Mouse (Mus musculus) gastrocnemius, adult 2 months (tissue): ENCODE results near the gene Olfr332. TPM values are rescaled to one million over a fixed set of nuclear protein-coding genes. Genes with fewer than 3 reads are reported as not detected.
A peak's percentile ranks its signal among the peaks of the same experiment; 100 is the strongest.
"Not testable (repeated sequence)": the region's sequence is repeated elsewhere in the genome, so short reads cannot be mapped to it uniquely, and the experiment has no call there.

Source experiments
- DNase-seq: peaks from one replicate; pipeline ENCODE4 v3.0.0; 2022
- H3K27ac ChIP-seq: fragments of 200-600 bp; 2 replicates; pipeline ENCODE4 v1.8.1; 2022; ENCODE audit warnings: mild to moderate bottlenecking
- H3K4me3 ChIP-seq: fragments of 200-600 bp; 2 replicates; pipeline ENCODE4 v1.8.1; 2022; ENCODE audit warnings: mild to moderate bottlenecking, moderate library complexity
- CTCF ChIP-seq: fragments of 200-600 bp; IDR thresholded peaks from 2 replicates; pipeline ENCODE4 v1.8.1; 2022; ENCODE audit warnings: antibody characterized with exemption, mild to moderate bottlenecking, moderate library complexity
- intact Hi-C: fragments of 180-260 bp; cut with DNase I; formaldehyde crosslinking; loops from one replicate; pipeline ENCODE4 v1.15.1; 2025
- long read RNA-seq, 2 experiments: library from polyadenylated mRNA; stranded (forward); transcript quantifications; one replicate each; pipeline ENCODE4 v2.0.0; 2021
- total RNA-seq, 2 experiments: library from RNA; stranded (reverse); gene quantifications; 2 replicates each; pipeline ENCODE4 v1.2.3; 2021

The Olfr332 gene
- total RNA-seq: not detected
- long read RNA-seq, experiment 1: 0 reads
- long read RNA-seq, experiment 2: 0 reads

DNA sequence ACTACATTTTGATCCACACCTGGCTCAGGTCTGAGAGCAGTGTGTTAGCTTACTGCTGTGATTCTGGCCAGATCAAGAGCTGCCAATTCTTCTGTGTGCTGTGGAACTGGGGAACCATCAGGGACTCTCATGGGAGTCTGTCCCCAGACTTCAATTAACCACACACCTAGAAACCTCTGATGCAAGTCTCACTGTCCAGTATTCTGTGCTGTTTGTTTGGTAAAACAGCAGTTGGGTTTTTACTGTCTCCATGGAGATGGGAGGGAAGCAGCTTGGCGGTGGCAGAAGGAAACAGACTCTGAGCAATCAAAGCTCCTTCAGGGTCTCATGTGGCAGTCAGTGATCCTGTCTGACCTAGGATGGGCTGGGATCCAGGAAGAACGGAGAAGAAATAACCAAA lies at the start of gene Olfr332:
TSS of gene Olfr332 (minus strand) at position 101 of the 400 bp plus-strand sequence.
- no peak for TF ChIP-seq CTCF
- no peak within 1 kb of the TSS for H3K27ac ChIP-seq
- intact Hi-C loops: no loop called here
- no peak within 1 kb of the TSS for H3K4me3 ChIP-seq
- DNase-seq: no peak

DNA sequence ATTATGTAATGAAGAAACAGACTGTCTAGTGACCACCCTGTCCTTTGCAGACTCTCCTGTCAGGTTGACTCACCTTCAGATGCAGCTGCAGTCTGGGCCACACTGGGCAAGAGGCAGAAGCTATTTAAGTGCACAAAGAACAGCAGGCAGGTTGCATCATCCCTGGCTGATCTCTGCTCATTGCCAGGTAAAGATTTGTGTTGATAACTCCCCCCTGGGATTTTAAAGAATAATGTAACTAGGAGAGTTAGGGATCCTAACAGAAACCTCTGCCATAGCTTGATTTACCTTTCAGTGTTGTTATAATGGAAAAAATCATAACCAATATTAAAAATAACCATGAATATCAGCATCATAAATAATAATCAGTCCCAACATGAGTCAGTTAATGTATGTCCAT lies 42.4 kb upstream of the Olfr332 start, which contains the start of gene Olfr330:
TSS of gene Olfr330 (minus strand) at position 101 of the 400 bp plus-strand sequence.
- DNase-seq, H3K4me3 ChIP-seq, intact Hi-C loops, H3K27ac ChIP-seq: not testable (repeated sequence)

DNA sequence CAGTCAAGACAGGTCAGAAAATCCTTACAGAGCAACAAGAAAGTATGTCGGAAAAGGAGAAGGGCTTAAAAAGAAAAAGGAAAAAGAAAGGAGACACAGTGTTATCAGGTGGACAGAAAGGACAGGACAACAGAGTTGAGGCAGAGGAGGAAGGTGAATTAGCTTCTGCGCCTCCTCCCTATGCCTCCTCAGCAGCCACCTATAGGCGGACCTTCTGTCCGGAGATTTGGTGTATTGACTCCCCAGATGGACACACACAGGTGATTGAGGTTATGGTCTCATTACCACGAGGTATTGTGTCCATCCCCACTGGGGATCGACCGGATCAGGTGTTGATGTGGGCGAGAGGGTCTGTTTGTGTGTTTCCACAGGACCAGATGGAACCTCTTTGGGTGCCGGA lies 27.4 kb upstream of the Olfr332 start:
- intact Hi-C loops, H3K4me3 ChIP-seq, H3K27ac ChIP-seq: not testable (repeated sequence)
- DNase-seq: peak; percentile 36

DNA sequence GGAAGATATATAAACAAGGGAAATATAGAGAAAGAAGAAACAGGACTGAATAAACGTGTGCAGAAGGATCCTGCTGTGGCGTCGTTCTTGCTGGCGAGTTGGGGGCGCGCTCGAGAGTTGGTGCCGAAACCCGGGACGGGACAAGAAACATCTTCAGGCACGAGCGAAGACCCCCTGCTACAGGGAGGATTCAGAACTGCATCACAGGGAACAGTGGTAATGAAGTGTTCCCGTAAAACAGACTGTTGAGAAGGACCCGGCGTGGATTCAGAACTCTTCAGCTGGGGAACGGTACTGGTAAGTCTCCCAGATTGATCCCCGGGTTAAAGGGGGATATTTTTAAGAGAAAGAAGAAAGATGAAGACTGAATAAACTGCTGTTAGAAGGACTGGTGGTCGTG lies 26.6 kb upstream of the Olfr332 start:
- intact Hi-C loops, H3K4me3 ChIP-seq, H3K27ac ChIP-seq: not testable (repeated sequence)
- DNase-seq: peak; percentile 72

DNA sequence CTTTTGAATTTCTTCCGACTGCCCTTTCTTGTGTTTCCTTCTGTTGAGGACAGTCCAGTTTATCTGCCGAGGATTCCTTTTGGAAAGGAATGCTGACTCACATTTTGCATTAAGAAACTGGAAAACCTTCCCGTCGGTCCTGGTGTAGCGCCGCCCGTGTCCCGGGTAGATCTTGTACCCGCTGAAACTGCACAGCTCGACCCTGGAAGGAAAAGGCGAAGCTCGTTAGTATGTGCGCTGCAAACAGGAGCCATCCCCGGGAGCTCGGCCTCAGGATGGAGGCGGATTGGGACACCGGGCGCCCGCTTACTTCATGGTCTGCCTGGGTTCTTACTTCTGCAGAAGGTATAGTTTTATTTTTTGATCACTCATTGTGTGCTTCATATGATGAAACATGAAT lies 16.7 kb upstream of the Olfr332 start:
- intact Hi-C loops, DNase-seq, H3K27ac ChIP-seq, H3K4me3 ChIP-seq: not testable (repeated sequence)

DNA sequence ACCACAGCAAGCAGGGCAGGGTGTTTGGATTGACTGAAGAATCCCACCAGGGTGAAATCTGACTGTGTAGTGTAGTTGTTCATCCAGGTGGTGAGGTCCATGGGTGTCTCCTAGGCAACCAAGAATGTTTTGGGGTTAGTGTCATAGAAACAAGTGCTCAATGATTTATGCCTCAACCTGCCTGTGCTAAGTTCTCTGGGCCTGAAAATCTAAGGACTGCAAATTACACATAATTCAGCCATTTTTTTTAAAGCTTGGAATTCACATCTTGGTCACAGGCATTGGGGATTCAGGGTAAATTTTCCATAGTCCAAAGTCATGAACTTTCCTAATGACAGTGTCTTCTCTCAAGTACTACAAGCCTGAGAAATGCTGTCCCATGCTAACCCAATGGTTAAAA lies 10.1 kb upstream of the Olfr332 start, which contains the start of gene Olfr331:
TSS of gene Olfr331 (minus strand) at position 101 of the 400 bp plus-strand sequence.
- H3K4me3 ChIP-seq, intact Hi-C loops, DNase-seq, H3K27ac ChIP-seq: not testable (repeated sequence)

DNA sequence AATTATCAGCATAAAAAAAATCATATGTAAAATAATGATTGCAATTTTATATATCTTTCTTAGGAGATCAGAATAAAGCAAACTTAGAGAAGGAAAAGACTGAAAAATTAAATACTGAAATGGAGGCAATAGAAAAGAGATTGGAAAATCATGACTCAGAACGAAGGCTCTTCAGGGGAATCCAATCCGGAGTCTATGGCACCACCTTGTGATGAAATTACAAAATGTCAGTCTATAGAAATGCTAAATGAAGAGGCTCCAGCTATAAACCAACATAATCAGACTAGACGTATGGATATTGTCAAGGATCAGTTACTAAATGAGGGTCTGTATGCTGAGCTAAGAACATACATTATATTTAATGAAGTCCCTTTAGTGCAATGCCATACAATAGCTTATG lies 6.9 kb upstream of the Olfr332 start:
- TF ChIP-seq CTCF: peak; percentile 40
- intact Hi-C loops: no loop called here
- Histone ChIP-seq H3K27ac (no peak overlapping the region), H3K4me3 (no peak overlapping the region)
- DNase-seq: no peak

DNA sequence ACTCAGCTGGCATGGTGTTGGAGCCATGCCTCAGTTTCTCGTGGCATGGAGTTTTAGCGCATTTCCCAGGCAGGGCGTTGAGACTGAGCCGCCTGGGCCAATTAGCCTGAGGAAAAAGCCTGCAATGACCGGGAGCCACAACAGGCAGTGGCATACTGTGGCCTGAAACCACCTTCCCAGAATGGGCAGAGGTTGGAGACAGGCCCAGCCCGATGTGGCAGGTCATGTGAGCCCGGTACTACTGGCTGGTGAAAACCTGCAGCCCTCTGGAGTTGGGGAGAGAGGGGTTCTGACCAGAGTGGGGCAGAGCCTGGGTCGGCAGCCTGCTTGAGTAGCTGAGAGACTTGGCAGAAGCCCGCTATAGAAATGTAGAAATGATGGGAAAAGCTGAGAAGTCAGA lies 6.4 kb upstream of the Olfr332 start:
- TF ChIP-seq CTCF: no peak
- Histone ChIP-seq H3K4me3 (no peak overlapping the region), H3K27ac (no peak overlapping the region)
- DNase-seq: peak; percentile 19
- intact Hi-C loops: no loop called here

DNA sequence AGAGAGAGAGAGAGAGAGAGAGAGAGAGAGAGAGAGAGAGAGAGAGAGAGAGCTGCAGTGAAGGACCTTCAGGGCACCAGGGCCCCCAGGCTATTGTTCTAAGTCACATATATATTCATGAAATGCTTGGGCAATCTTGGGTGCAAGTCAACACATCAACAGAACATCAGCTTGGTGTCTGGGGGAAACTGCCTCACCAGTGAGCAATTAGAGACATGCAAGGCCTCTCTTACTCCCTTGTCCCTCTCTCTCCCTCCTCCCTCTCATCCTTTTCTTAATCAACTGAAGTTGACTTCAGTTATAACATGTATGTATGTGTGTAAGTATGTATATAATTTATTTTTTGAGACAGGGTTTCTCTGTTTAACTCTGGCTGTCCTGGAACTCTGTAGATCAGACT lies 30.2 kb downstream of the Olfr332 start, which contains the start of gene Olfr30:
TSS of gene Olfr30 (minus strand) at position 101 of the 400 bp plus-strand sequence.
- H3K27ac ChIP-seq: no peak within 1 kb of the TSS
- H3K4me3 ChIP-seq: no peak within 1 kb of the TSS
- no peak for DNase-seq
- no peak for TF ChIP-seq CTCF
- intact Hi-C loops: no loop called here

DNA sequence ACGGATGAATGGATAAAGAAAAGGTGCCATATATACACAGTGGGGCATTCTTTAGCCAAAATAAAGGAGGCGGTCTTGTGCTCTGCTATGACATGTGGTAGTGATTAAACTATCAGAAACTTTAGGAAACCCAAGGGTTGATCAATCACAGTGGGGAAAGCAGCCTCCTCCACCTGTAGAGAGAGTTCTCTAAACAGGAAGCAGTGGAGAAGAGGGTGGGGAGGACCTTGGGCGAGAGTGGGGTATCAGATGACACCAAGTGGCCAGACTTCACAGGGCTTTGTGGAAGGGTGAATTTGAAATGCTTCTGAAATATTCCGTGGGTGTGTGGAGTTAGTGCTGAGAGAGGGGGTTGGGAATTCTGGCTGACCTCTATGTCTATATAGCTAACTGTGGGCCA lies 38.8 kb downstream of the Olfr332 start:
- Histone ChIP-seq H3K4me3 (no peak overlapping the region), H3K27ac (no peak overlapping the region)
- no peak for DNase-seq
- TF ChIP-seq CTCF: no peak
- intact Hi-C loops: no loop called here

DNA sequence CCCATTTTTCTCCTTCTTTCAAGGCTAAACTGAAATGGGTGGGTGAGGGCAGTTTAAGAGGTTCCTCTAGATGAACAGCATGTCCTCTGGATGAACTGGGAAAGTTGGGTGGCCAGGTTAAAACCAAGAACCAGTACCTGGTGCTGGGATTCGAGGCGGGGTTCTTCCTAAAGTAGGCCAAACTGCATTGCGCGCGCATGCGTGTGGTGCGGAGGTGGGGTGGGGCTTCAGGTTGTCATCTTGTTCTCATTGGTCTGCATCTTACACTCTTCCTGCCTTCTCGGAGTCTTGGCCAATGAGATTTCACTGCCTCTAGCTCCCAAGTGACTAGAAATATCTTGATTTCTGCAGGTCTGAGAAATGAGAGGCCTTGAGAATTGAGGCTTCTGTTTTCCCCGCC lies 39.6 kb downstream of the Olfr332 start, which contains the start of gene Lypd9:
TSS of gene Lypd9 (minus strand) at position 165 of the 400 bp plus-strand sequence.
- H3K27ac ChIP-seq: no peak within 1 kb of the TSS
- no peak within 1 kb of the TSS for H3K4me3 ChIP-seq
- no peak for TF ChIP-seq CTCF
- intact Hi-C loops: no loop called here
- no peak for DNase-seq

Other genes with a start within 250 kb of the Olfr332 start
- not detected for gene 4930438A08Rik, start 217.8 kb downstream of the Olfr332 start, total RNA-seq
- gene Zfp692, start 185.5 kb downstream of the Olfr332 start, total RNA-seq: 1 to 10 TPM; 4.1 to 5.0 TPM
- 10 to 100 TPM; 43.1 to 44.6 TPM for gene Zfp672, start 162.2 kb downstream of the Olfr332 start, total RNA-seq
- 10 to 100 TPM; 21.2 to 23.5 TPM for gene Sh3bp5l, start 161.8 kb downstream of the Olfr332 start, total RNA-seq
- not detected for gene Lypd8, start 113.5 kb downstream of the Olfr332 start, total RNA-seq
- not detected for gene 1810065E05Rik, start 71.4 kb downstream of the Olfr332 start, total RNA-seq
- not detected for gene Gm12253, start 60.0 kb downstream of the Olfr332 start, total RNA-seq
- gene Lypd9, start 39.6 kb downstream of the Olfr332 start, total RNA-seq: not detected
- gene Olfr30, start 30.3 kb downstream of the Olfr332 start, total RNA-seq: not detected
- gene Olfr331, start 10.0 kb upstream of the Olfr332 start, total RNA-seq: not detected
- gene Olfr330, start 42.3 kb upstream of the Olfr332 start, total RNA-seq: not detected
- not detected for gene Olfr329-ps, start 53.9 kb upstream of the Olfr332 start, total RNA-seq
- gene Olfr328, start 63.1 kb upstream of the Olfr332 start, total RNA-seq: not detected
- gene Olfr224, start 78.0 kb upstream of the Olfr332 start, total RNA-seq: not detected
- gene Olfr325, start 85.2 kb upstream of the Olfr332 start, total RNA-seq: not detected
- gene Olfr324, start 102.6 kb upstream of the Olfr332 start, total RNA-seq: not detected
- gene 2210407C18Rik, start 123.5 kb upstream of the Olfr332 start, total RNA-seq: under 1 TPM in 1 of 2 experiments, not detected in 1; 0.22 TPM
- gene Olfr323, start 137.9 kb upstream of the Olfr332 start, total RNA-seq: not detected
- gene Trim58, start 147.9 kb upstream of the Olfr332 start, total RNA-seq: not detected
- gene Olfr322, start 166.2 kb upstream of the Olfr332 start, total RNA-seq: not detected
- not detected for gene Olfr320, start 188.5 kb upstream of the Olfr332 start, total RNA-seq
- not detected for gene Olfr319, start 206.6 kb upstream of the Olfr332 start, total RNA-seq
- gene Olfr318, start 231.5 kb upstream of the Olfr332 start, total RNA-seq: not detected
- not detected for gene Olfr317, start 246.7 kb upstream of the Olfr332 start, total RNA-seq